Mouse (Mus musculus) stomach, postnatal 0 days (tissue): ENCODE measurements at regions not wholly inside any gene's neighbourhood (a gene's known extent, or its start where the extent isn't known, plus 50 kb on each side); places are given as distances from the start of the nearest gene placed in this dataset.

Source experiments
- CTCF ChIP-seq: IDR thresholded peaks from 2 replicates; pipeline ENCODE4 v1.5.1; 2016; ENCODE audit warnings: antibody characterized with exemption, low read depth, mild to moderate bottlenecking, moderate library complexity
- EP300 ChIP-seq: optimal IDR thresholded peaks from 2 replicates; pipeline ENCODE3; 2016; ENCODE audit warnings: antibody characterized with exemption

- no peak for TF ChIP-seq CTCF
- no peak for TF ChIP-seq EP300
Observed at GRCm38 (mm10) chr13:54892572-54892971, 56.6 kb upstream of the Unc5a start.
